Mouse (Mus musculus): ENCODE measurements around the gene Ctps. TPM values are rescaled to one million over a fixed set of nuclear protein-coding genes. Genes with fewer than 3 reads are reported as not detected.
"Not testable (repeated sequence)": the region's sequence is repeated elsewhere in the genome, so short reads cannot be mapped to it uniquely, and the experiment has no call there.

Ctps gene
- 10 to 100 TPM; 39.8 to 43.2 TPM for total RNA-seq (2021)
- long read RNA-seq, experiment 1, transcript Ctps-201 (19 exons, 2,705 nt), result major isoform, 53 of 64 reads
- long read RNA-seq, experiment 1, partial matches to known transcripts, result 5 of 64 reads
- long read RNA-seq, experiment 1, other reads (novel, unspliced or antisense), result 6 of 64 reads
- long read RNA-seq, experiment 2, transcript Ctps-201 (19 exons, 2,705 nt), result major isoform, 34 of 41 reads
- long read RNA-seq, experiment 2, partial matches to known transcripts, result 1 of 41 reads
- long read RNA-seq, experiment 2, other reads (novel, unspliced or antisense), result 6 of 41 reads

DNA sequence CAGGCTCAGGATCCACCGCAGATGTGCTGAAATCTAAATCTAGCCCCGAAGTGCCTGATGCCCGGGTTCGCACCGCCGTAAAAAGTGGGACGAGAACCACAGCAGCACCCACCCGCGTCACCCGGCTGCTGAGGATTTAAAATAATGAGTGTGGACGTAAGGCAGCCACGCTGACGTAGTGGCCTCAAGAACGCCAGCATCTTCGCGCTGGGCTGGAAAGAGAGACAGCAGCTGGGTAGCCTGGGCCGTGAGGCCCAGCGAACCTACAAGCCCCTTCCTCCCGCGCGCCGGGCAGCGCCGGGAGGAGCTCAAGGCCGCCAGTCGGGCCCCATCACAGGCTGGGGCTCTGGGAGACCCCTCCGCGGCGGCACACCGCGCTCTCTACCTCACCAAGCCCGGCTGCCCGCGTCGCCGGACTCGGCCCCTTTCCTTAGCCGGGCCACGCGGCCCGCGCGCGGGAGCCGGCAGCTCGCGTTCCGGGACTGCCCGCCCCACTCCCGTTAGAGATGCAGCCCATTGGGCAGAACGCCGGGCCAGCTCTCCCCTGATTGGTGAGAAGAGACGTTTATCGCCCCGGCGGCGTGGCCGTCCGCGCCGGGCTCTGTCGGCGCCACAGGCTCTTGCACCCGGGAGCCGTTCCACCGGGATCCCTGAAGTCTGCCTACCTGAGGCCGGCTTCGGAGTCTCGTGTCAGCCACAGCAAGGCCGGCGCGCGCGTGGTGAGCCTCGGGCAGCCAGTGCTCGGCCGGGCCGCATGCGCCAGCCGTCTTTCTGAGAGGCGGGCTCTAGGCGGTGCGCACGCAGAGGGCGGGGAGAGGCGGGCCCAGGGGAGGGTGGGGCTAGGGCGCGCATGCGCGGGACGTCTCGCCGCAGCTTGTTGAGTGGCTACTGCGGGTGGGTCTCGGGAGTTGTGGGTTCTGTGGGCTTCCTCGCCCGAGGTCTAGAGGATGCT is at the start of gene Ctps:
Gene Ctps, minus strand, starts transcription at position 791 of the 952 bp plus-strand sequence.
- DNase-seq (ENCODE audit: low spot score in 2 of 2), result peak; percentile 89 to 94

DNA sequence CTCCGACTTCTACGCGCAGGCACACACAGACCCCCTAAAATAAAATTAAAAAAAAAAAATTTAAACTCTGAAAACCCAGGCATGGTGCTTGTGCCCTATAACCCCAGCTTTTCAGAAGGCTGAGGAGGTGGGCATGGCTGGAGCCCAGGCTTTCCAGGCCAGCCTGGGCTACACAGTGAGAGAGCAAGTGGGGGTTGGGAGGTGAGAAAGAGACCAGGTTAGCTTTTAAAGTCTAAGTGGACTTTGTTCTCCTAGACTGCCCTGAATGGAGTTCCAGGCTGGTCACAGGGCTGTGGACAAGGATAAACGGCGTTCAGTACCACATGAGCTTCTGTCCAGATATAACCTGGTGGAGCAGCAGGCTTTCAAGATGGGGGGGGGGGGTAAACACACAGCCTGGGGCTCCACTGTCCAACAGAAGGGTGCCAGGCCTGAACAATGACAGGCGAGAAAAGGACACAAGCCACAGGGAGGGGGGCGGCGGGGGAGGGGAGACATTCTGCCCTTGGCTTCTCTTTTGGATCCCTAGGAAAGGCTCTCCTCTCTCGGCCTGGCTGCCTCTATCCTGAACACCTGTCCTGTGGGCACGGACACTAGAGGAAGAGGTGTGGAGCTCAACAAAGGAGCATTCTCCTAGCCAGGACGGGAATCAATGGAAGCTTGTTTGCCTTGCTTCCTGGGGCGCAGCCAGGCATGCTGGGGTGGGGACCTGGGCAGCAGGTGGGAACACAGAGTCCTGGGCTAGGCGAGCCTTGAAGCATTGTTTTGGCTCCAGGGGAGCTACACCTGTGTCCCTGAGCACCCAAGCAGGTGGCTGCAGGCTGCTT is 46.3 kb upstream of the Ctps start:
- DNase-seq (ENCODE audit: low spot score in 2 of 2), result no peak

DNA sequence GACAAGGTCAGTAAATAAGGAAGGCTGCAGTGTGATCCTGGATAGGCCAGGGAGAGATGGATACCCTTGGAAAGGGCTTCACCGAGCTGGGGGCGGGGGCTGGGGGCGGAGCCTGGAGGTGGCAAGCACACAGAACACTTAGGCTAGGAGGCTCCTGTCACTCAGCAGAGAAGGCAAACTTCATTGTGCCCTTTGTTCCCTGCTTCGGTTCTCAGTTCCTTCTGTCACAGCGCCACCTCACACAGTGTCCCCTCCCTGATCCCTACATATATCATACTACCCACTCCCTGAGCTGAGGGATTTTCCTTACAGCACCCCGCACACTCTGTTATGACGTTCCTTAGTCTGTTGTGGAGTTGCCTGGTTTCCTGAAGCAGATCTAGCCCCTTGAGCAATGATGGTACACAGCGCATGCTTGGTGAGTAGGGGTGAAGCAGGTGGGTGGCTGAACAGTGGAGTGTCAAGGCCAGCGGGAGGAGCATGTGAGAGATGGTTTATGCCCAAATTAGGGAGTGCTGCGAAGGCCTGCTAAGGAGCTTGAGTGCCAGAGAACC is 45.5 kb upstream of the Ctps start:
- DNase-seq (ENCODE audit: low spot score in 2 of 2), result peak in 1 of 2 experiments; percentile 21

DNA sequence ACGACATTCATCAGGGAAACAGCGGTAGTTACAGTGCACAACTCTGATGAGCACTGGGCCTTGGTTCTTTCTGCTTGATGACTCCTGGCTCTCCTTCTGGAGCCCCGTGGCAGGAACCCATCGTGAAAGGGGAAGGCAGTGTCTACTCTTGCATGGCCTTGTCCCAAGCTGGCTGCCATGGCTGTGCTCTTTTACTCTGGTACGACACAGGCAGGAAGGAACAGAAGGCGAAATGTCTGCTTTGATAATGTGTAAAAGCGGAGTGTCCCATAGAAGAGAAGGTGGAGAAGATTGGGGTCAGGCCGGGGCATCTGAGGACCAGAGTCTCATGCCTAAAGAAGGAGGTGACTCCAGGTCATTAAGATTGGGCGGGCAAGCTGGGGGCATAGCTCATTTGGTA is 44.6 kb upstream of the Ctps start:
- no peak for DNase-seq (ENCODE audit: low spot score in 2 of 2)

DNA sequence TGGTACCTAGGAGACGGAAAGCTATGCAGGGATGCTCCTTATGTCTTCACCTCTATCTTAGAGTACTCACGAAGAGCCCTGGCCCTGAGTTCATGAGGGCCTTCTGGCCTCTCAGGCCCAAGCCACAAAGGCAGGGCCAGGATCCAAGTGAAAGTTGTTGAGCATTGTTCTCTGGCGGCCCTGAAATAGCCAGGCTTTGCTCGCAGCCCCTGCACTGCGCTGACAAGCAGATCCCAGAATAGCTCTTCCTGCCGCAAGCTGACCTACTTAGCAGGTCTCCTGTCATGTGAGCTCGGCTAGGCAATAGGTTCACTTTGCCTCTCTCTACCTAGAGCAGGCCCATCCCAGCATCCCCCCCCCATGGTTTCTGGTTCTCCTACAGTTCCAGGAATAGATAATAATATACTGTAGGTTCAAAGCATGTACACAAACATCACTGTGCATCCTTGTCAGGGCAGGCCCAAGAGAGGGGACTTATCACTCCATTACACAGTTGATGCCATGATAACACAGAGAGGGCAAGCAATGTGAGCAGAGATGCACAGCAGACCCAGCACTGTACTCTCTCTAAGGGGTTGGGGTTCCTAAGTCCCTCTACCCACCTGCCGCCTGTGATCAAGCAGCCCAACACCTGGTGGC is 43.7 kb upstream of the Ctps start:
- DNase-seq (ENCODE audit: low spot score in 2 of 2), result peak; percentile 61 to 77

DNA sequence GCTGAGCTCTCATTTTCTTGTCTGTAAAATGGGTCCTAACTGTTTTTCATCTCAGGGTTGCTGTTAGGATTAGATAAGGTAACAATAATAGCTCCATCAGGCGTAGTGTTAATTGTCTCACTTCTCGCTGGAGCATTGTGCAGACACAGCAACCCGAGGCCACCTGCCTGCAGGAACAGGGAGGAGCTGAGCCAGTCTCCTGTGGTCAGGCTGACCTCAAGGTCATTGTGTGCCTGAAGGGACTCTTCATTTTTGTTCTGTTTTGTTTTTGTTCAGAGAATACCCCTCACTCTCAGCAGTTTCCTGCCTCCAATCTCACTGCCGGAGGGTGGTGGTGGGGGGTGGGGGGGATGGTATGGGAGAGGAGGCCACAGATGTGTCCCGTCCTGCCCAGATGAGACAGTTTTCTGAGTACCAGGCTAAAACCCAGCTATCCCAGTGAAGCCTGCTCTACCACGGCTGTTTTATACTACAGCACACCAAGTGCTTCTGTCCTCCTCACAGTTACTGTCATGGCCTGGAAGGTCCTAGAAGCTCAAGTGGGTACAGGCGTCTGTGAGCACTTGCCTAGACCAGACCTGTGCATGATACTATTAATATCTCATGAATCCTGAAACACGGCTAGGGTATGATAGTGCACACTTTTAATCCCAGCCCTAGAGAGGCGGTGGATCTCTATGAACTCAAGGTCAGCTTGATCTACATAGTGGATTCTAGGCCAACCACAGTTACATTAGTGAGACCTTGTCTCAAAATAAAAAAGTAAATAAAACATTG is 42.4 kb upstream of the Ctps start:
- no peak for DNase-seq (ENCODE audit: low spot score in 2 of 2)

DNA sequence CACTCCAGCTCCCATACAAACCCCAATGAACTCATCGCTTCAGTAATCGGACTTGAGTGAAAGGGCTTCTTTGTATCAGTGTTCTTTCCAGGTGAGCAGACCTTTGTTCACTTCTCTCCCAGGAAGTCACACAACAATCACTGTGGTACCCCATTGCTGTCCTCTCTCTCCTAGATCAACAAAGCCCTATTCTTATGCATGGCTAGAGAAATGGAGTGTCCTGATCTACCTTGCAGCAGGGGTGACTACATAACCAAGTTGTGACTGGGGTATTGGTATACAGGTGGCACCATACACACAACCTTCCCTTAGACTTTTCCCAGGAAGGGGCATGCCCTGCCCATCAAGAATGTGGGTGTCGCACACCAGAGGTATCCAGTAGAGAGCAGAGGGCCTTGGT is 40.9 kb upstream of the Ctps start:
- no peak for DNase-seq (ENCODE audit: low spot score in 2 of 2)

DNA sequence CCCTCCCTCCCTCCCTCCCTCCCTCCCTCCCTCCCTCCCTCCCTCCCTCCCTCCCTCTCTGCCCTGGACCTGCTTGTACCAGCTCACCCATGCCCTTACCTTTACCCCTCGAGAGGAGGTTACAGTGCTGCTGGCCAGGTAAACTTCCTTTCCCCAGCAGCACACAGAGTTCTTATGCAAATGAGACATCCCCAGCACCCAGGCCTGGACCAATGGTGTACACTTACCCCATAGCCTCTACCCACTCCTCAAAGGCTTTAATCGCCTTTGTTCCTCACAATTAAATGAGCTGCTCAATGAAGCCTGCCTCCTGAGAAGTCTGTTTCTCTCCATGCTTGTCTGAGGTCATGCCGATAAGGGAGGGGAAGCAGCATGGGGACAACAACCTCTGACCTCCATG is 36.9 kb upstream of the Ctps start:
- no peak for DNase-seq (ENCODE audit: low spot score in 2 of 2)

DNA sequence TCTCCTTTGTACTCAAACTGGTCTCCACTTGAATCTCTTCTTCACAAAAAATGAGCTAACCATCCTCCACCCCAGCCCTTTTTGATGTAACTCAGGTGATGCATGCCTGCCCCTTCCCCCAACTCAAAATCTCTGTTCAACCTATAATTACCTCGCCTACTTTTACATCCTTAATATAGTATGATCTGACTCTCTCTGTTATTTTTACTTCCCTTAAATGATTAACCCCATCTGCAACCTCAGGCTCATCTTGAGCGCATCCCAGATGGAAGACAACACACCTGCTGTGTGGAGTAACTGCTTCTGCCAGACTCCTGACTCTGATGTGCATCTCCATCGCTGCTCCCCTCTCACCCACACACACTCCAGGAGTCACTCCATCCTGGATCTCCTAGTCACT is 32.6 kb upstream of the Ctps start:
- no peak for DNase-seq (ENCODE audit: low spot score in 2 of 2)

DNA sequence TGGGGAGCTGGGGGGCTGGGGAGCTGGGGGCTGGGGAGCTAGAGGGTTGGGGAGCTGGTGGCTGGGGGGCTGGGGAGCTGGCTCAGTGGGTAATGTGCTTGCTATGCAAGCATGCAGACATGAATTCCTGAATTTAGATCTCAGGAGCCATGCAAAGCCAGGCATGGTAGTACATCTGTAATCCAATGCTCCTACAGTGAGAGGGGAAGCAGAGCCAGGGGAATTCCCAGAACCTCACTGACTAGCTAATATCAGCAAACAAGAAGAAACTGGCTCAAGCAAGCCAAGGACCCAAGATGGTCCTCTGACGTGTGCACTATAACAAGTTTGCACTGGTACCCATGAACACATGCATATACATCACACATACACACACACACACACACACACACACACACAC is 31.7 kb upstream of the Ctps start:
- DNase-seq (ENCODE audit: low spot score in 2 of 2), result no peak

DNA sequence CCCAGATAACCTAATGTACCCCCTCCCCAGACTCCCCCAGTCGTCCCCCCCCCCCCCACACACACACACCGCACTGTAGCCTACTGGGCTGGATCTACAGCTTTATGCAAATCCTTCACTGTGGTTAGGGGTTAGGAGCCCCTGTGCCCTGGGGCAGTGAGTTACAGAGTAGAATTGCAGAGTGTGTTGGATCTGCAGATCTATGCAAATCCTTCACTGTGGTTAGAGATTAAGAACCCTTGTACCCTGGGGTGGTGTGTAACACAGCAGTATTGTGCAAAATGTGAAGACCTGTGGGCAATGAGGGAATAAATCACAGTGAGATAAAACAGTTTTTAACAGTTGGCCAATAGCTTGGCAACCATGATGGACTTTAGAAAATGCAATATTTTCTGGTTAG is 28.8 kb upstream of the Ctps start:
- no peak for DNase-seq (ENCODE audit: low spot score in 2 of 2)

DNA sequence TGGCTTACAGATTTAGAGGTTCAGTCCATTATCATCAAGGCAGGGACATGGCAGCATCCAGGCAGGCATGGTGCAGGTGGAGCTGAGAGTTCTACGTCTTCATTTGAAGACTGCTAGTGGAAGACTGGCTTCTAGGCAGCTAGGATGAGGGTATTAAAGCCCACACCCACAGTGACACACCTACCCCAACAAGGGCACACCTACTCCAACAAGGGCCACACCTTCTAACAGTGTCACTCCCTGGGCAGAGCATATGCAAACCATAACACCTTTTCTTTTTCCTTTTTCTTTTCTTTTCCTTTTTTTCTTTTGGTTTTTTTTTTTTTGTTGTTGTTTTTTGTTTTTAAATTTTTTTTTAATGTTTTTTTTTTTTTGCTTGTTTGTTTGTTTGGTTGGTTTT is 26.1 kb upstream of the Ctps start:
- DNase-seq (ENCODE audit: low spot score in 2 of 2), result not testable (repeated sequence)

DNA sequence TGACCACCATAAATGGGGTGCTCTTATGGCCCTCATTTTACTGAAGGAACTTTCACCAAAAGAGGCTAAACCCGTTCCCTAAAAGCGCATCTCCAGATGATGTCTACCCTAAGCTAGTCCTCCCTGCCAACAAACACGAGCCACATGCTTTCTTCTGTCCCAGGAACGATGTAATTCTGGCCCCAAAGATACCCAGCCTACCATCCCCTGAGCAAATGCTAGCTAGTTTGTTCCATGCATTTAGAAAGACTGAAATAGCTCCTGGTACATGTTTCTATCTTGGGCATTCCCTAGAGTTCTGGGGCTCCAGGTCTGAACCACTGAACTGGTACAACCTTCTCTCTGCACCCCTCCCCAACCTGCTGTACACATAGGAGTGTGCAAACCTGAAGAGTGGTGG is 20.9 kb upstream of the Ctps start:
- peak in 1 of 2 experiments; percentile 18 for DNase-seq (ENCODE audit: low spot score in 2 of 2)

DNA sequence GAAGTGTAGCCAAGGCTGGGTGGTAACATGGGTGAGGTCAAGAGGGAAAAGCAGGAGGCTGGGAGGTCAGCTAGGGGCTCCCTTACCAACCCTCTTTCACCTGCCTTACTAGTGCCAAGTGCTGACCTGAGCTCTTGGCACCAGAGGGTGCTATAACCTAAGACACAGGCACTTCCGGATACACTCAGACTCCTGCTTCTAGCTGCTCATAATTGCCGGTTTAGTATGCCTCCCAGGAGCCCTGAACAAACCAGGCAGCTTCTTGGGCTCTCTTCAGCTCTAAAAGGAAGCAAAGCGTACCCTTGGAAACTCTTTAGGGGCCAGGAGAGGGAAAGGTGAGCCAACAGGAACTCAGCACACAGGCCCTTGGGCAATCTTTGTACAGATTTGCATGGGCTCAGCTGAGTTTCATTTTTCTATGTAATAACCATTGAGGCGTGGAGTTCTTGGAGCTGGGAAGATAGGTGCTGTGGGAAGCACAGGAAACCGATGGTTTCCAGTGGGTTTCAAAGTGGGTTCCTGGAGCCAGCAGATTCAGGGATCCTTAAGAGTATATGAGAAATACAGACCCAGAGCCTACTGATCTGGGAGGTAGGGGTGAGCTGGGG is 19.8 kb upstream of the Ctps start:
- DNase-seq (ENCODE audit: low spot score in 2 of 2), result peak; percentile 53 to 66

DNA sequence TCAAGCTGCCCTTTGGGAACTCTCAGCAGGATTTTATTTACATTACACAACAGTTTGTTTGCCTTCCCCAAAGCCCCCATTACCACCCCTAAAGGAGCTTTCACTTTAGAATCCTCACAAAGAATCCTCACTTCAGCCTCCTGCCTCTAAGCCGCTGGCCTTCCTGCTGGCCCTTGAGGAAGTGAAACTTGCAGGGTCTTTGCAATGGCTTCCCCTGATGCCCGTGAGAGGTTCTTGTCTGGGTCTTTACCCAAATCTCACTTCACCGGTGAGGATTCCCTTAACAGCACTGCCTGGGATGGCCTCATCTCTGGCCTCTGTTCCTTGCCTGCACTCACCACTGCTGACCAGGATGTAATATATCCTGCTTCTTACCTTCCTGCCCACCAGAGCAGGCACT is 19.0 kb upstream of the Ctps start:
- DNase-seq (ENCODE audit: low spot score in 2 of 2), result no peak

DNA sequence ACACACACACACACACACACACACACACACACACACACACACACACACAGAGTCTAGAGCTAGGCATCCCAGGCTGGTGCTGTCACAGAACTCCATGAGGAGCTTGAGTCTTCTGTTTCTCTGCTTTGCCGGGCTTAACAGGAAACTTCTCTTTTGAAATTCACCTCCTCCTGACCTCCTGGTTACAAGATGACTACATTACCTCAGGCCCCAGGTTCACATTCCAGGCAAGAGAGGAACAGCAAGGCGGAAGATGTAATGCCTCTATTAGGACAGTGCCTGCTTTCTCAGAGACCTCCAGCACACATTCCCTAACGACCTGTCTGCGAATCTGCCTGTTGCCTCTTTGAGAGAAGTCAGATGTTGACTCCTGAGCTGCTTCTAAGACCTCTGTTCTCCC is 18.4 kb upstream of the Ctps start, which contains the start of gene Gm8439:
Gene Gm8439, plus strand, starts transcription at position 301 of the 400 bp plus-strand sequence.
- DNase-seq (ENCODE audit: low spot score in 2 of 2), result no peak

DNA sequence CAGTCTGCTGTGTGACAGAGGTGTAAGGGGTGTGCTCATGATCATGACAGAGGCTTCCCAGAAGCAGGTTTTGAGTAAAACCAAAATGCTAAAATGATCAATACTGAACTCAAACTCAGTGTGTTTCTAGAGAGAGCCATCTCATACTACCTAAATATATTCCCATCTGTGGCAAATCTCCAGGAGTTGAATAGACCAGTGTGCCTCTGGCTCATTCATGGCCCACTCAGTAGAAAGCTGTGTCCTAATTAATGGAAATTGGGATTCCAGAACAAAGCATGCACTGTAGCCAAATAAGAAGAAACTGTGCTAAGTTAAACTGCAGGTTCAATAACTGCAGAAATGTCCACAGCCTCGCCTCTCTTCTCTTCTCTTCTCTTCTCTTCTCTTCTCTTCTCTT is 16.9 kb upstream of the Ctps start:
- DNase-seq (ENCODE audit: low spot score in 2 of 2), result no peak

DNA sequence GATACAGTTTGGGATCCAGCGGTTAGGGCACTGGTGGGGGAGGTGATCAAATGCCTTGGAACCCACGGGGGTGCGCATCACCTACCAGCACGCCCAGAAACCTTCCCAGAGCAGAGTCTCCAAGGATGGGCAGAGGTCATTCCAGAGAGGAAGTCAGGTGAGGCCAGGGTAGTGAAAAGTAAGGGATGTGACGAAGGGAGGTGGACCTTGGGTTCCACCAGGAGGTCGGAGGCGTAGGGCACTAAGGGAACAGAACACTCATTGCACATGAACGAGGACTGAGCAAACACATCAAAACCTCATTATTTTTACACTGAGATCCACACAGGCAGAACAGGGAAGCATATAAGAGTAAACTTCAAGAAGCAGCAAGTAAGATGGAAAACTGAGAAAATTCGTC is 11.6 kb upstream of the Ctps start:
- no peak for DNase-seq (ENCODE audit: low spot score in 2 of 2)

DNA sequence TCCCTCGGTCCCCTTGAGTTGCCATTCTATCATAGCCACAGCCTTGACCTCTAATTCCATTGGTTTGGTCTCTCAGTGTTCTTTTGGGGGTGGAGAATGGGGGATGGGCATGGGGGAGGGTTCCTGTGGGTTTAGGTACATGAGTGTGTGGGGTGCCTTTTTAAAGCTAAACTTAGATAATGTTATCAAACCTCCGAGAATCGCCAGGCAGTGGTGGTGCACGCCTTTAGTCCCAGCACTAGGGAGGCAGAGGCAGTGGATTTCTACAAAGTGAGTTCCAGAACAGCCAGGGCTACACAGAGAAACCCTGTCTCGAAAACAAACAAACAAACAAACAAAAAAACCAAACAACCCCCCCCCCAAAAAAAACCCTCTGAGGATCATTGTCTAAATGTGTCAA is 10.8 kb upstream of the Ctps start:
- no peak for DNase-seq (ENCODE audit: low spot score in 2 of 2)
